Mouse (Mus musculus) lung, embryonic 16.5 days (tissue): ENCODE results near the gene Gm43738. TPM values are rescaled to one million over a fixed set of nuclear protein-coding genes. Genes with fewer than 3 reads are reported as not detected.

Experiments used
- ATAC-seq: fragments of 200-750 bp; cut with Nextera tagmentation; 2 replicates; pipeline ENCODE4 v1.8.0; 2017; ENCODE audit warnings: low read depth, mild to moderate bottlenecking, moderate library complexity
- H3K27ac ChIP-seq: fragments of 300-500 bp; sonication (generic); 2 replicates; pipeline ENCODE4 v1.5.1; 2014; ENCODE audit warnings: mild to moderate bottlenecking, control low read depth, low read length
- H3K27me3 ChIP-seq: fragments of 300-500 bp; sonication (generic); 2 replicates; pipeline ENCODE4 v1.6.1; 2014; ENCODE audit warnings: low read depth, low read length, mixed read lengths; ENCODE audit not compliant: control insufficient read depth, insufficient read depth
- H3K36me3 ChIP-seq: fragments of 300-500 bp; sonication (generic); 2 replicates; pipeline ENCODE4 v1.6.1; 2014; ENCODE audit warnings: low read length; ENCODE audit not compliant: control insufficient read depth, insufficient read depth
- H3K4me1 ChIP-seq: fragments of 300-500 bp; sonication (generic); replicated peaks from 2 replicates; pipeline ENCODE4 v1.6.1; 2014; ENCODE audit warnings: low read length, mixed read lengths; ENCODE audit not compliant: control insufficient read depth, insufficient read depth
- H3K4me2 ChIP-seq: fragments of 300-500 bp; sonication (generic); 2 replicates; pipeline ENCODE4 v1.6.1; 2014; ENCODE audit warnings: low read depth, low read length, control low read depth
- H3K4me3 ChIP-seq: fragments of 300-500 bp; sonication (generic); 2 replicates; pipeline ENCODE4 v1.5.1; 2014; ENCODE audit warnings: mild to moderate bottlenecking, low read length, control low read depth
- H3K9ac ChIP-seq: fragments of 300-500 bp; sonication (generic); 2 replicates; pipeline ENCODE4 v1.6.1; 2014; ENCODE audit warnings: low read length, control low read depth
- H3K9me3 ChIP-seq: fragments of 300-500 bp; sonication (generic); 2 replicates; pipeline ENCODE4 v1.6.1; 2016; ENCODE audit warnings: low read length; ENCODE audit not compliant: control insufficient read depth
- WGBS: fragments of 180-500 bp; shearing (Covaris S2); extraction: QIAGEN DNeasy Blood & Tissue Kit; methylation state at CpG from one replicate; pipeline ENCODE4 v1.1.7; 2014; 5-methylcytosine and 5-hydroxymethylcytosine counted together
- polyA plus RNA-seq: library from polyadenylated mRNA; unstranded; fragments of >200 nt; fragmentation: Nextera tagmentation; extraction: Ambion mirVana; gene quantifications from 2 replicates; pipeline ENCODE4 v1.2.1, GENCODE M21; 2015

Gm43738 gene
- polyA plus RNA-seq, 1 experiment from 2014 or later, result not detected

- Histone ChIP-seq H3K4me2 (no peak overlapping the region), H3K4me1 (no peaks in the 10 kb centered on the region), H3K9ac (no peak overlapping the region), H3K27me3 (no peaks in the 10 kb centered on the region), H3K27ac (no peak overlapping the region), H3K9me3 (no peaks in the 10 kb centered on the region), H3K36me3 (no peaks in the 10 kb centered on the region), H3K4me3 (no peak overlapping the region)
- no peak for ATAC-seq
- 50% methylated on average over 1 of the region's 1 CpGs for WGBS
These were observed 7.2 kb upstream of the Gm43738 start for GRCm38 (mm10) chr3:89108146-89108545.

- Histone ChIP-seq H3K27me3 (no peaks in the 10 kb centered on the region), H3K9ac (no peak overlapping the region), H3K4me1 (peaks cover 3% of the 10 kb centered on the region), H3K9me3 (no peaks in the 10 kb centered on the region), H3K36me3 (no peaks in the 10 kb centered on the region), H3K4me2 (no peak overlapping the region), H3K4me3 (no peak overlapping the region), H3K27ac (no peak overlapping the region)
- ATAC-seq, result no peak
- 37% methylated on average over 3 of the region's 3 CpGs for WGBS
These were observed 6.6 kb upstream of the Gm43738 start for GRCm38 (mm10) chr3:89107545-89107944.

GRCm38 (mm10) chr3:89106881-89107280 lies 6.0 kb upstream of the Gm43738 start:
- Histone ChIP-seq H3K9me3 (no peaks in the 10 kb centered on the region), H3K27me3 (no peaks in the 10 kb centered on the region), H3K27ac (no peak overlapping the region), H3K4me2 (no peak overlapping the region), H3K9ac (no peak overlapping the region; the same call in 1 of the 2 replicates), H3K4me3 (no peak overlapping the region), H3K36me3 (no peaks in the 10 kb centered on the region), H3K4me1 (peaks cover 7% of the 10 kb centered on the region)
- ATAC-seq, result no peak

- WGBS, result 48% methylated on average over 4 of the region's 4 CpGs
- Histone ChIP-seq H3K36me3 (peaks cover 1% of the 10 kb centered on the region; the same call in 1 of the 2 replicates), H3K9me3 (no peaks in the 10 kb centered on the region), H3K4me3 (no peak overlapping the region), H3K27me3 (no peaks in the 10 kb centered on the region), H3K27ac (no peak overlapping the region), H3K9ac (no peak overlapping the region), H3K4me1 (peaks cover 23% of the 10 kb centered on the region), H3K4me2 (no peak overlapping the region)
- ATAC-seq, result no peak
These were observed 2.3 kb upstream of the Gm43738 start for GRCm38 (mm10) chr3:89103291-89103595.

- Histone ChIP-seq H3K4me1 (peaks cover 23% of the 10 kb centered on the region), H3K9me3 (no peaks in the 10 kb centered on the region), H3K27ac (peak overlapping the region; percentile 73), H3K36me3 (peaks cover 3% of the 10 kb centered on the region; the same call in 1 of the 2 replicates), H3K27me3 (no peaks in the 10 kb centered on the region), H3K4me2 (peak overlapping the region; percentile 60), H3K4me3 (peak overlapping the region; percentile 70), H3K9ac (peak overlapping the region; percentile 44; the same call in 1 of the 2 replicates)
- WGBS, result 54% methylated on average over 12 of the region's 12 CpGs
- ATAC-seq, result no peak
These were observed 1.8 kb upstream of the Gm43738 start for GRCm38 (mm10) chr3:89102495-89103290.

- peak within 1 kb of the TSS; percentile 73 for H3K27ac ChIP-seq
- ATAC-seq, result peak; percentile 100
- peak within 1 kb of the TSS; percentile 92 for H3K4me2 ChIP-seq
- H3K9ac ChIP-seq, result peak within 1 kb of the TSS; percentile 77
- H3K4me1 ChIP-seq, result peaks cover 23% of the 10 kb centered on the region
- peaks cover 5% of the 10 kb centered on the region; the same call in 1 of the 2 replicates for H3K36me3 ChIP-seq
- no peaks in the 10 kb centered on the region for H3K9me3 ChIP-seq
- under 1% methylated on average over 26 of the region's 26 CpGs for WGBS
- no peaks in the 10 kb centered on the region for H3K27me3 ChIP-seq
- H3K4me3 ChIP-seq, result peak within 1 kb of the TSS; percentile 70
These were observed 1.1 kb upstream of the Gm43738 start, which contains the start of gene Fdps for GRCm38 (mm10) chr3:89101812-89102494. Gene Fdps, minus strand, starts transcription at chr3:89101959.

- no peaks in the 10 kb centered on the region for H3K9me3 ChIP-seq
- under 1% methylated on average over 19 of the region's 19 CpGs for WGBS
- H3K4me1 ChIP-seq, result peaks cover 23% of the 10 kb centered on the region
- H3K4me3 ChIP-seq, result peak overlapping the region; percentile 70
- peak; percentile 32 for ATAC-seq
- peak overlapping the region; percentile 92 for H3K4me2 ChIP-seq
- peaks cover 5% of the 10 kb centered on the region for H3K36me3 ChIP-seq
- peak overlapping the region; percentile 69 for H3K27ac ChIP-seq
- H3K9ac ChIP-seq, result peak overlapping the region; percentile 77
- H3K27me3 ChIP-seq, result no peaks in the 10 kb centered on the region
These were observed 536 bp upstream of the Gm43738 start for GRCm38 (mm10) chr3:89101459-89101811.

GRCm38 (mm10) chr3:89094021-89094420 lies 6.9 kb downstream of the Gm43738 start:
- no peak overlapping the region for H3K4me3 ChIP-seq
- H3K27ac ChIP-seq, result no peak overlapping the region
- H3K27me3 ChIP-seq, result peaks cover 16% of the 10 kb centered on the region
- H3K4me1 ChIP-seq, result peaks cover 8% of the 10 kb centered on the region
- H3K4me2 ChIP-seq, result no peak overlapping the region
- 79% methylated on average over 10 of the region's 10 CpGs for WGBS
- no peaks in the 10 kb centered on the region for H3K9me3 ChIP-seq
- no peak for ATAC-seq
- no peak overlapping the region for H3K9ac ChIP-seq
- peaks cover 13% of the 10 kb centered on the region for H3K36me3 ChIP-seq

- Histone ChIP-seq H3K4me2 (peak within 1 kb of the TSS; percentile 50), H3K36me3 (peaks cover 11% of the 10 kb centered on the region), H3K27ac (no peak within 1 kb of the TSS), H3K4me1 (peaks cover 13% of the 10 kb centered on the region), H3K9me3 (no peaks in the 10 kb centered on the region), H3K4me3 (peak within 1 kb of the TSS; percentile 34), H3K27me3 (peaks cover 16% of the 10 kb centered on the region), H3K9ac (peak within 1 kb of the TSS; percentile 11; the same call in 1 of the 2 replicates)
- WGBS, result under 1% methylated on average over 18 of the region's 18 CpGs
- peak; percentile 71 for ATAC-seq
These were observed 7.7 kb downstream of the Gm43738 start, which contains the start of gene Rusc1 for GRCm38 (mm10) chr3:89093175-89093574. Gene Rusc1, minus strand, starts transcription at chr3:89093311.
